Mouse (Mus musculus): ENCODE results near the gene Nipal4. TPM values are rescaled to one million over a fixed set of nuclear protein-coding genes. Genes with fewer than 3 reads are reported as not detected.
"Not testable (repeated sequence)": the region's sequence is repeated elsewhere in the genome, so short reads cannot be mapped to it uniquely, and the experiment has no call there.

Nipal4 gene
- polyA plus RNA-seq (2017; shearing (Covaris generic)): under 1 TPM in 1 of 2 experiments, not detected in 1; 0.27 TPM

DNA sequence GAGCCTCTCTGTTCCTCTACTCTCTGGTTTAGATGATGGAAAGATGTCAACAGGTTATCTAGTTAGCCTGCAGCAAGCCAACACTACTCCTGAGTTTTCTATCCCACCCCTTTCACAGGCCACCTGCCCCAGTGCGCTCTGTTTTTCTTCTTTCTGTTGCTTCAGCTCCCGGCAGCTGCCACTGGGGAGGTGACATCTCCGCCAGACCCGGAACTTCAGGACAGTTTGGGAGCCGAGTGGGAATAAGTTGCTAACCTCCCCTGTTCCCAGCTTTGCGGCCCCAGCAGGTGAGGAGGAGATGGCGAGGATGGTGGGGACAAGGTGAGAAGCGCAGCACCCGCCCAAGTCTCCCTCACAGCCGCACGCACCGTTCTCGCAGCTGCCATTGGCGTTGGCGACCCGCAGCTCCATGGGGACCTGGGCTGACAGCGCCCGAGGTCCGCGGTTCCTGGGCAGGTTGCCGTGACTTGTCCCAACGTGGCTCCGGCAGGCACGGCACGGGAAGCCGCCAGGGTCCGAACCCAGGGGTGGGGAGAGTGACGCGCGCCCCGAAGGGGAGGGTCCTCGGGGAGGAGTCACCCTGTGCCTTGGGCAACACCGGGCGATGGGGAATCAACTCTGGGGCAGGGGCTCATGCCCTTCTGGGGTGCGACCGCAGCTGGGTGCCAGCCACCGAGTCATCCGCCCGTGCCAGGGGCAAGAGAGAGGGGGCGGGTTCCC, at the start of gene Nipal4:
Gene Nipal4 (minus strand): TSS at position 643 of the 720 bp plus-strand sequence.
- ATAC-seq: no peak

DNA sequence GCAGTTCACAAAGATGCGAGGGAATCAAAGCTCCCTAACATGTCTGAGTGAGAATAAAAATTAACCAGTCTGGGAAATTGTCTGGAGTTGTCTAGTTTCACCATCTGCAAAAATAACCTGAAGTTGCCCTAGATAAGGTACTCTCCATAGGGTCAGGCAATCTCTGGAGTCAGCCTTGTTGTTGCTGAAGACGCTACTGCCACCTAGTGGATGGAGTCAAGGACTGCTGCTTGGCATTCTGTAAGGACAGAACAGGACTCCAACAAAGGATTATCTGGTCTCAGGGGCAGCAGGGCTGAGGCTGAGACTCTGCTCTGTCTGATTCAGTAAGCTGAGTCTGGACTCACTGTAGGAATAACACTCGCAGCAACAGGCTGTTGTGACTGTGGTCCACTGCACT, 49.0 kb upstream of the Nipal4 start:
- ATAC-seq: peak; percentile 73

DNA sequence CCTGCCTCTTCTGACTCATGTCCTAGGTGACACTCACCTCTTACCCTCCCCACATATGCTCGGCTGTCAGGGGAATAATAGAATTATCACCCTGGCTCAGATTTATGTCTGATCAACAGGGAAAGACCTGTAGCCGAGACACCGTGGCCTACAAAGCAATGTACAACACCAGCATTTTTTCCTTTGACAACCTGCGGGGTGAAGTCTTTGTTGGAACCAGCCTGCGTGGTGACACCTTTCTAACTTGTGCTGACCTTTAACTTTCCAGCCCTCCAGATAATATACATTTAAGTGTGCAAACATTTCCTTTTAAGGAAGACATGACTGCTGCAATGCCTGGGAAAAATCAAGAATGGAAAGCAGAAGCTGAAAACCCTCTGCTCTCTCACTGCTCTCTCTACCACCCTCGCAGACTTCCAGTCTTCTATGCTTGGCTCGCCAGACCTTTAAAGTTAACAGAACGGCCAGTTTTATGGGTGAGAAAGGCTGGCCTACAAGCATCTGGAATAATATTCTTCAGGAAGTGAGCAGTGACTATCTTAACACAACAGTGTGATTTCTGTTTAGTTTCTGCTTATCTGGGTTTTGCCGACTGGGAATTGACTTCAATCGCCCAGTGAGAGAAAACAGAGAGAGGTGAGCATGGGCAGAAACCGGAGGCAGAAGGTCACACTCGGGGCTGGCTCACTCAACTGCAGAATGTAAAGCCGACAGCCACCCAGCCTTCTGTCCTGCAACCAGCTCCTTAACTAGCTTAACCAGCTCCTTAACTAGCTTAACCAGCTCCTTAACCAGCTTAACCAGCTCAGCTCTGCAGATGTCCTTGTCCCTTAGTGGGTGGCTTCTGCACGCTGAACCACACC, 48.3 kb upstream of the Nipal4 start:
- no peak for ATAC-seq

GRCm38 (mm10) chr11:46213844-46214243, 47.5 kb upstream of the Nipal4 start:
- no peak for ATAC-seq

GRCm38 (mm10) chr11:46211858-46212257, 45.5 kb upstream of the Nipal4 start:
- ATAC-seq: no peak

- no peak for ATAC-seq
Observed at GRCm38 (mm10) chr11:46209884-46210283, 43.6 kb upstream of the Nipal4 start.

DNA sequence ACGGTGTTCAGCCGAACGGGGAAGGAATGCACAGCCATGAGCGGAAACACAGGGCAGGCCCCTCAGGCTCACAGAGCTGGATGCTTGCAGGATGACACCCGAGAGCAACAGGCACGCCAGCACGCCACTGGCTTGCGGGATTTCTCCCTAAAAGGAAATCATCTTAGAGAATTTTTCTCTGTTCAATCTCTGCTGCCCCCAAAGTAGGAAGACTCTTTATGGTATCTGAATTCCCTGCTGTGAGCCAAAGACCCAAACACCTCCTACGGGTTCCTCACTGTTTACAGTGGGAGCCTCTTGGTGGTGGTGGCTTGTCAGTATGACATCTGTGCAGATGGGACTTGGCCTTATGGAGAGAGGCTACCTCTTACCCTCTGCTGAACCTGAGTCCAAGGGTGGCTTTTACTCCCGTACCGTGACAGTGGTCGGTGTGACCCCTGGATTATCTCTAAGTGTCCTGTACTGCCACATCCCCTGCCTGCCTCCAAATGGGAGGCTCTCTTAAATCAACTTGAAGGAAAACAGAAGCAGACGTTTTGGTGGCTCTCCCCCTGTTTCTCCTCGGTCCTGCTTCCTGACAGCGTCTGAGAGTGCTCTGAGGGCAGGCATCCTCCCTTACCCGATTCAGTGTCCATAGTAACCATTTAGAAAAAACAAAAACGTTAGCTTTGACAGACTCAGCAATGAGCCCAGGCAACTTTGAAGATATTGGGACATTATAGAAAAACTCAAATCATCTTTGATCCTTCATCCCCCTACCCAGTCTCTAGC, 39.5 kb upstream of the Nipal4 start:
- no peak for ATAC-seq

GRCm38 (mm10) chr11:46204841-46205240, 38.5 kb upstream of the Nipal4 start:
- no peak for ATAC-seq

DNA sequence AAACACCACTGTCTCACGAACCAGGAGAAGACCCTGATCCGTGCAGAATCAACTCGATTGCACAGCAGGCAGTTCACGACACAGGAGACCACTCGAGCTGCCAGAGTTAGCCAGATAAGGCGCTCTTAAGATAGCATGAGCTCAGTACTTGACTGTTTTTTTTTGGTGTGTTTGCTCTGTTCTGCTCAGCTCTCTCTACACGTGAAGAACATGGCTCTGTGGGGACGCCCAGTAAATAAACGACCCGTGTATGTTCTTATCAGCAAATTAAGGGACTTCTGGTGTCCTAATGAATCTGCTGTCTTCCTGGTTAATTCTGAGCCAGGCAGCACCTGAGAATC, 36.2 kb upstream of the Nipal4 start:
- ATAC-seq: no peak

DNA sequence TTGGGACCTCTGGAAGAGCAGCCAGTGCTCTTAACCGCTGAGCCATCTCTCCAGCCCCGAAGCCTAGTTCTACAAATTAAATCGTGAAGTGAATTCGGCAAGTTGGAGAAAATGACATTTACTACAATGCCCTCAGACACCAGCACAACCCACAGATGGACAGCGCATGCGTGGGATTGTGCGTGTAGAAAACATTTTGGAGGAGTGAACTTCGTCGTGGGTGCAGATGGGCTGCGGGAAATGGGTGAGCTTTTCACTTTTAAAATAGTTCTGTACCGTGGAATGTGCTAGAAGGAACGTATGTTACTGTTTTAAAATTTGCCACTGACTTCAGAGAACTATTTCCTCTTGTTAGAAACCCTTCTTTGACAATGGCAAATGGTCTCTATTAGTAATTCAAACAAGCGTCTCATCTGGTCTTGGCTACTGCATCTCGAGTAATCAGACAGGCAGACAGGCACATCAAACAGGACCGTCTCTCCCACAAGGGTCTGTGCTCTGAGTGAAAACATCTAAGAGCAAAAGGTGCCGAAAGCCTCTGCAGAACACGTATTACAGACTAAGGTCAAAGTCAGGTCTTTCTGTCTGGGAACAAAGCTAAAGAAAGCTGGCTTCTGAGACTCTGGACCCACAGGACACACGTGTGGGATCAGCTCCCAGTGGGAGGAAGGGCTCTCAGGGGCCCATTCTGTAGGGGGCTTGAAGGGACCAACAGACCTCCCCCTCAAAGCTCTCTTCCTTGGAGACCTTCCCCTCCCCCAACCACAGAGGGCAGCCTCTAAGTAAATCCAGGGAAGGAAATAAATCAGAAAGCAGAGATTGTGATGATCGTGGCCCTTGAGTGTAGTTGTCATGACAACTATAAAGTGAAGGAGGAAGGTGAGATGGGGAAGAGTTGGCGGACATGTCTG, 35.6 kb upstream of the Nipal4 start:
- no peak for ATAC-seq

DNA sequence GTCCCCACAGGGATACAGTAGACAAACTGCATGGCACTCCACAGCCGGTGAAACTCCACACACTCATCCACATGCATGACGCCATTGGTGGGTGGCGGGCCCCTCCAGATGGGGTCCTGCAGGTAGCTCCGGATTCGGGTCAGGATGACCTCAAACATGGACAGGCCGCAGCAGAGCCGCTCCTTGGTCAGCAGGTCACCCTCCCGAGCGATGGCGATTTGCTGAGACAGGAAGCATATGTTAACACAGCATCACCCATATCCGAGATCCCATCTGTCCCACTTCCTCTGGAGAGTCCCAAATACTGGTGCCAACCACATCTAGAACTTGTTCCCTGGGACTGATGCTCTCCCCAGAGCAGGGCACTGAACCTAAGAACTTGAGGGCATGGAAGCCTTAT, 34.4 kb upstream of the Nipal4 start:
- no peak for ATAC-seq

- no peak for ATAC-seq
Observed at GRCm38 (mm10) chr11:46194175-46194574, 27.9 kb upstream of the Nipal4 start.

DNA sequence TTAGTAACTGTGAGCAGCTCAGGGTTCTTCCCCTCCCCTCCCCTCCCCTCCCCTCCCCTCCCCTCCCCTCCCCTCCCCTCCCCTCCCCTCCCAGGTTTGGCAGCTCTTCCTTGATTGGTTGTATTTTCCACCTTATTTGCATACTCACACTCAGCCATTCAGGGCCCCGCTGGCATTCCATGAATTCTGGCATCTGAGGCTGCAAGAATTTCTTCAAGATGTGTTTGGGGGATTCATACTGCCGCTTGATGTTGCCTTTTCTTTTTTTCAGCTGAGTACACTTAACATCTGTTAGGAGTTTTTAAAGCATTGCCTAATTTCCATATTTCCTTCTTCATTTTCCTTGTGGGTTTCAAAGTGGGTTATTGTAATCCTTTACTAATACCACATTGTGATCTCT, 22.0 kb upstream of the Nipal4 start:
- no peak for ATAC-seq

GRCm38 (mm10) chr11:46185486-46185885, 19.2 kb upstream of the Nipal4 start:
- ATAC-seq: no peak

DNA sequence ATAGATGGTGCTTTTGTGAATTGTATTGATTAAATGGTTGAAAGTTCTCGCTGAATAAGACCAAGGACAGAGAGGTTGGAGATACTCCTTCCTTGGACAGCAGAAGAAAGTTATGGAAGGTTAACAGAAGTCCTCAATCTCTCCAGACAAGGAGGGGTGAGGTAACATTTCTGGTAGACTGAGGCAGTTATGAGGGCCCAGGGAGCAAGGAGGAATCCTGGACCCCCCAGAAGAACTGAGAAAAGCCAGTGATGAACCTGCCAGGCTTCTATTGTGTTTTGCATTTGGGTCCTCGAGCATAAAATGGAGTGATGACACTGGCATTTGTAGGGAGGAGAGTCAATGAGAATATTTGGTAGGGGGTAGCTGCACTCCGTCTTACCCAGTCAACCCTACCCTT, 18.6 kb upstream of the Nipal4 start:
- ATAC-seq: no peak

DNA sequence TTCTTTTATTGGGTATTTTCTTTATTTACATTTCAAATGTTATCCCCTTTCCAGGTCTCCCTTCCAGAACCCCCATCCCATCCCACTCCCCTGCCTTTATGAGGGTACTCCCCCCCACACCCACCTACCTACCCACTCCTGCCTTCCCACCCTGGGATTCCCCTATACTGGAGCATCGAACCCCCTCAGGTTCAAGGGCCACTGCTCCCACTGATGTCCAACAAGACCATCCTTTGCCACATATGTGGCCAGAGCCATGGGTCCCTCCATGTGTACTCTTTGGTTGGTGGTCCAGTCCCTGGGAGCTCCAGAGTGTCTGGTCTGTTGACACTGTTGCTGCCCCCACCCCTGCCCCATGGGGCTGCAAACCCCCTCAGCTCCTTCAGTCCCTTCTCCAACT, 15.7 kb upstream of the Nipal4 start:
- not testable (repeated sequence) for ATAC-seq

DNA sequence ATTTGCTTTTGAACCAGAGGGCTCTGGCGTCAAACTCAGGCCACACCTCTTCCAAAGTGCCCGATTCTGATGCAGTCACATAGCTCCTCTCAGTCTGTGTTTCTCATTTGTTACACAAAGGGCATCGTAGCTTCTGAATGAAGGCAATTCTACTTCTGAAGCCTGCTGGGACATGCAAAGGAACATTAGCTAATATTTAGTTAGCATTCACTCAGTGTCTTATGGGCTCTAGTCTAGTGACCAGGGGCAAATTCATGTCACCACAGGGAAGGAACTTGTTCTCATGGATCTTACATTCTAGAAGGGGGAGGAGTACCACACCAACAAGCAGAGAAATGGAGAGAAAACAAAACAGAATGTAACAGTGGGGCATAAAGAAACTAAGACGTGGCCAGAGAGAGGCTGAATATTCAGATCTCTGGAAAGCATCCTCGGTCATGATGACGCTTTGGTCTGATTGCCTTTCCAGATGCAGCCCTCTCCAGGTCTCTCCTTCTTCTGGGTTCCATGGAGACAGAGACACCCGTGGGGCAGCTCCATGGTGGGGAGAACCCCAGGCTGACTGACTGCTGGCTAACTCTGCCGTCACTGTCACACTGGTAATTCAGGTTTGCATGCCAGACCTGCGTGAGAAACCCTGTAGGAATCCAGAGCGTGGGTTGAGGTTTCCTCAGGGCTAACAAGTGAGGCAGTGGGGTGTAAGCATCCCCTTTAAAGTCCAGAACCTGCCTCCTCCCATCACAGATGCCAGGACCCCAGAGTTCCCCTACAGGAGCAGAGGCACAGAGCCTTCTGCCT, 11.1 kb upstream of the Nipal4 start:
- no peak for ATAC-seq

DNA sequence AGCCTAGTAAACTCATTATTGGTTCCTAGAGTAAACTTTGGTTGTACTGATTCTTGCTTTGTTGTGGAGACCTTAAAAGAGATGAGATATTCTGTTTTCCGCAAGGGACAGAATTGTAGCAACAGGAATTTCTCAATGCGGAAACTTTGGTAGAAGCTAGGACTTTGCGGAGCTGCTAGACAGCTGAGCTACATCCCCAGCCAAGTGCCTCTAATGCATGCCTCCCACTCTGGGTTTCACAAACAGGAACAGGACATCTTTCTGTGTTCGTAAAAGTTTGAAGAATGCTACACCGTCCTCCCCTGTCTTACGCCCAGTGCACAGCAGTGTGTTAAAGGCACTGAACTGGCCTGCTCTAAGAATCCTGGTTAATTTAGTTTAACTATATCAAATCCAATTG, 9.8 kb upstream of the Nipal4 start:
- no peak for ATAC-seq

DNA sequence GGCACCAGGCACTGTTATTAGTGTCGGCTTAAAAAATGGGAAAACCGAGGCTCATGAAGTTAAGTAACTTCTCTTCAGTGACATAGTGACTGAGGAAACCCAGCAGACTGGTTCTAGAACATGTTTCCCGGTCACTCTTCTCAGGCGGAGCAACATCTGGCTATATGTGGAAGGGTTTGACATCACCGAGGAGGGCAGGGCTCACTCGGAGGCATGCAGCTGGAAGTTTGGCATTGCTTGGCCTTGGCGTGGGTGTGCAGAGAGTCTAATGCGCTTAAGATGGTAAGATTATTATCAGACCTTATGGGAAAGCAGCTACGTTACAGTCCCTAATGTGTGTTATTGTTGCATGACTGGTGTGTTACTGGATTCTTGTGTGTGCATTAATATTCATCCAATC, 5.8 kb upstream of the Nipal4 start:
- ATAC-seq: no peak

DNA sequence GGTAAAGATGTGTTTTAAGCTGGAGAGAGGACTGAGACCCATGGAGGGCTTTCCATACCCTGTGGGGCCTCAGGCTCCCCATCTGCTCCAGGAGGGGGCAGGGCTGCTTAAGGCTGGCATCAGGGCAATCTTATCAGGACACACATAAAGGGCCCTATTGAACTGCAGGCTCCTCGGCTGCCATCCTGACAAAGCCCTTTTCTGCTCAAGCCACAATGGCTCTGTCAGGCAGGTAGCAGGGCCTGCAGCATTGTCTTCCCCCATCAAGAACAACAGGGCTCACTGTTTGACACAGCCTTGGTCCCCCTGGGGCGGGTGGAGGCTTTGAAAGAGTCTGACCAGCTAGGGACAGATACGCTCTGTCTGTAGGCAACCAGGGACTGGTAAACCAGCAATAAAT, 3.6 kb upstream of the Nipal4 start:
- no peak for ATAC-seq

DNA sequence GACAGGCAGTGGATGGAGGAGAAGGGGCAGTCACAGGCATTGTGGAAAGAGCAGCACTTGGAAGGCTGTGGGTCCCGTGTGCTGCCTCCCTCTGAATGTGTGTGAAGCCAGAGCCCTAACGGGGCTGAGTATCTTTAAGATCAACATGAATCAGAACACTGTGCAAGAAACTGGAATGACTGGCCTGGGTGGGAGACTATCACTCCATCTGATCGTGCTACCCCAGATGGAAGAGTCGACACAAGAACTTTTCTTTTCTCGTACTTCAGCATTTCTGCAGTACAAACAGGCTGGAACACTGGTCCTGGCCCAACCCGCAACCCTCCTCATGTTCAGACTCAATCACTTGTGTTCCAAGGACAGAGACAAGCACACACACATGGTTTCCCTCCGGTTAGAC, 2.2 kb upstream of the Nipal4 start:
- ATAC-seq: no peak
